Mouse (Mus musculus): ENCODE measurements around the gene Trappc3l. TPM values are rescaled to one million over a fixed set of nuclear protein-coding genes. Genes with fewer than 3 reads are reported as not detected.

The Trappc3l gene
- polyA plus RNA-seq, 1 experiment from 2014 or later, result not detected

DNA sequence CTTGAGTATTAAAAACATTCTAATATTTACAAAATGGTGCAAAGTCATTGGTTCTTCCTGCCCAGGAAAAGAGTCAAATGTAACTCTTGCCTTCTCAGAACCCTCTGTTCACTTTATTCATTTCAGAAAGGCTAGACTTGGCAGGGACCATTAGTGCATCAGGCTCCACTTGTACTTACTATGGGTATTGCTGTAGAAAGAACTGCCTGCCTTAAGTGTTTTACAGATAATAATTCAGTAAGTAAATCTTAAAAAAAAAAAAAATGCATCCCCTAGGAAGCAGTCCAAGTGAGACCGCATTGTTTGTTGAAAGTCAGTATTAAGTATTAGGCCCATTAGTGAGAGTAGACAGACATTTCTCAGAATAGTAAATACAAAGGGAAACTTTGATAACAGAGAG, 49.1 kb downstream of the Trappc3l start:
- no peak for DNase-seq
- H3K4me2 ChIP-seq (ENCODE audit: low read length), result no peak overlapping the region
- H3K9ac ChIP-seq (replicated peaks; ENCODE audit: low read length), result no peak overlapping the region
- no peaks in the 10 kb centered on the region for H3K4me1 ChIP-seq (ENCODE audit: control insufficient read depth, insufficient read depth, low read length)
- H3K4me3 ChIP-seq (replicated peaks; ENCODE audit: low read depth, low read length), result no peak overlapping the region
- H3K27ac ChIP-seq (replicated peaks; ENCODE audit: low read depth, low read length), result no peak overlapping the region
- H3K9me3 ChIP-seq (ENCODE audit: control insufficient read depth, low read length), result no peaks in the 10 kb centered on the region
- 90% methylated on average over 1 of the region's 1 CpGs for WGBS
- H3K27me3 ChIP-seq (ENCODE audit: control insufficient read depth, insufficient read depth, low read length), result no peaks in the 10 kb centered on the region
- H3K36me3 ChIP-seq (ENCODE audit: control insufficient read depth, insufficient read depth, low read length), result no peaks in the 10 kb centered on the region
- ATAC-seq (ENCODE audit: low FRiP score, low TSS enrichment), result no peak

DNA sequence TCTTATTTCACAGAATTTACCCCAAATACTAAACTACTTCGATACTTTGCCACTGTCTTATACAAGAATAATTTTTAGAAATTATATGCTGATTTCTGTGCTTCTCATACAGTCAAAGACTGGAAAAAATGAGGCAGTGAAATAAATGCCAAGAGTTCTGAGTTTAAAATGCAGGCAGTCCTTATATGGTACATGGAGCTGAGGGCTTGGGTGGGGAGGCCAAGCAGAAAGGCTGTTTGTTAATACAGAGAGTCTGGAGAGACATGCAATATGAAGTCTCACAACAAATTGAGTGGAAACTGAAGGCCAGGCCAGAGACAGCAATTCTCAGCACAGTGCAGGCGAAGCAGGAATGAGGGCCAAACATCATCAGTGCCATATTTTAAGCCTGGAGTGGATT, 51.1 kb downstream of the Trappc3l start:
- no peak for ATAC-seq (ENCODE audit: low FRiP score, low TSS enrichment)
- DNase-seq, result no peak
- no peaks in the 10 kb centered on the region for H3K4me1 ChIP-seq (ENCODE audit: control insufficient read depth, insufficient read depth, low read length)
- no peaks in the 10 kb centered on the region for H3K27me3 ChIP-seq (ENCODE audit: control insufficient read depth, insufficient read depth, low read length)
- no peak overlapping the region for H3K27ac ChIP-seq (replicated peaks; ENCODE audit: low read depth, low read length)
- no peaks in the 10 kb centered on the region for H3K9me3 ChIP-seq (ENCODE audit: control insufficient read depth, low read length)
- H3K4me2 ChIP-seq (ENCODE audit: low read length), result no peak overlapping the region
- WGBS, result 85% methylated on average over 2 of the region's 2 CpGs
- no peaks in the 10 kb centered on the region for H3K36me3 ChIP-seq (ENCODE audit: control insufficient read depth, insufficient read depth, low read length)
- H3K9ac ChIP-seq (replicated peaks; ENCODE audit: low read length), result no peak overlapping the region
- H3K4me3 ChIP-seq (replicated peaks; ENCODE audit: low read depth, low read length), result no peak overlapping the region

DNA sequence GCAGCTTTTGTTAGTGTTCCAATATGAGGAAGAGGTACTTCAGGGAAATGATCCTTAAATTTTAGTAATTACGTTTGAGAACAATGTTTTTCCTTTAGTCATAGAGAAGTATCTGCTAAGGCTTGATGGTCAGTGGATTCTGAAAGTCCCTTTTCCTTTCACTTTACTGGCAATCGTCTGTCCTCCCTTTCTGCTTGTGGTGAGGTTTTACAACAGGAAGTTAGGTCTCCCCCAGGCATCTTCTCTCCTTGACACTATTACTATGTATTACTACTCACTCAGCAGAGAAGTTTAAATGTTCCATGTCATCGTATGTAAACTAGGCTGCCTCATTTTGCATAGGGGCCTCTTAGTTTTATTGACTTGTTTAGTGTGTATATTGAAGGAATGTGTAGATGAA, 52.1 kb downstream of the Trappc3l start:
- no peaks in the 10 kb centered on the region for H3K9me3 ChIP-seq (ENCODE audit: control insufficient read depth, low read length)
- H3K4me3 ChIP-seq (replicated peaks; ENCODE audit: low read depth, low read length), result no peak overlapping the region
- ATAC-seq (ENCODE audit: low FRiP score, low TSS enrichment) (no peak), DNase-seq (no peak)
- no peak overlapping the region for H3K4me2 ChIP-seq (ENCODE audit: low read length)
- no peaks in the 10 kb centered on the region for H3K27me3 ChIP-seq (ENCODE audit: control insufficient read depth, insufficient read depth, low read length)
- no peak overlapping the region for H3K27ac ChIP-seq (replicated peaks; ENCODE audit: low read depth, low read length)
- no peaks in the 10 kb centered on the region for H3K36me3 ChIP-seq (ENCODE audit: control insufficient read depth, insufficient read depth, low read length)
- 87% methylated on average over 3 of the region's 3 CpGs for whole genome bisulfite sequencing
- H3K4me1 ChIP-seq (ENCODE audit: control insufficient read depth, insufficient read depth, low read length), result no peaks in the 10 kb centered on the region
- H3K9ac ChIP-seq (replicated peaks; ENCODE audit: low read length), result no peak overlapping the region

DNA sequence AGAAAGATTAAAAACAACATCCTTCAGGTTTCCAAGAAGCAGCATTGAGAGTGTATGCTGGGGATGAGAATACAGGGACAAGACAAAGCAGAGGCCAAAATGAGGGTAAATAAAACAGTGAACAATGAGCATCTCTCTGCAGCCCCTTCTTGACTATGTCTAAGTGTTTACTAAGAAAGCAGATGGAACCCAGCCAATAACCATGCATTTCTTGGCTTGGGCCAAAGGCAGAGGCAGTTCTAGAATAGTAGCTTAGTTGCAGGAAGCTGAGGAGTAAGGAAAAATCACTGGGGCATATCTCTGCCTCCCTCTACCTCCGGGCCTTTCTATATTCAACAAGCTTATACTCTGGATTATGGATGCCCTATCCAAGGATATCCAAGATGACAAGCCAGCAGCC, 53.1 kb downstream of the Trappc3l start:
- no peak overlapping the region for H3K9ac ChIP-seq (replicated peaks; ENCODE audit: low read length)
- no peak for DNase-seq
- 79% methylated on average over 1 of the region's 1 CpGs for WGBS

DNA sequence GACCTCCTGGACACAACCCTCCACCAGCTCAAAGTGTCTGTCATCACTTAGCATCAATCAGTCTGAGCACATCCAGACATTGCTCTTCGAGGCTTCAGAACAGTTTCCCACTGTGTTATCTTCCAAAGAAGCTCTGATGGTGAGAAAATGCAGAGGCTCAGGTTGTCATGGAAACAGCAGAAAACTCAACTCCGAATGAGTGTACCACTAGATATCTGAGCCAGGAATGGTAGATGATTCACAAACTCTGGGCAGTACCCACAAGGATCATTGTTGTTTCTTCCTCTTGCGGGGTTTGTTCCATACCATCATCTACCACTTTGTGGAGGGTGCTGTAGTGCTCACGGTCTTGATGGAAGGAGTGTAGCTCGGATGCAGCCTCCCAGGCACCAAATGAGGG, 54.5 kb downstream of the Trappc3l start:
- WGBS, result 73% methylated on average over 5 of the region's 5 CpGs
- Histone ChIP-seq H3K4me3 (replicated peaks; ENCODE audit: low read depth, low read length) (no peak overlapping the region), H3K36me3 (ENCODE audit: control insufficient read depth, insufficient read depth, low read length) (no peaks in the 10 kb centered on the region), H3K9me3 (ENCODE audit: control insufficient read depth, low read length) (no peaks in the 10 kb centered on the region), H3K27ac (replicated peaks; ENCODE audit: low read depth, low read length) (no peak overlapping the region), H3K9ac (replicated peaks; ENCODE audit: low read length) (no peak overlapping the region), H3K4me1 (ENCODE audit: control insufficient read depth, insufficient read depth, low read length) (no peaks in the 10 kb centered on the region; the same call in 1 of the 2 replicates), H3K4me2 (ENCODE audit: low read length) (no peak overlapping the region), H3K27me3 (ENCODE audit: control insufficient read depth, insufficient read depth, low read length) (no peaks in the 10 kb centered on the region)
- ATAC-seq (ENCODE audit: low FRiP score, low TSS enrichment), result no peak
- no peak for DNase-seq

More for the DNA sequence above, 53.1 kb downstream of the Trappc3l start:
- no peaks in the 10 kb centered on the region for H3K27me3 ChIP-seq (ENCODE audit: control insufficient read depth, insufficient read depth, low read length)
- no peak overlapping the region for H3K4me2 ChIP-seq (ENCODE audit: low read length)
- no peak overlapping the region for H3K4me3 ChIP-seq (replicated peaks; ENCODE audit: low read depth, low read length)
- H3K4me1 ChIP-seq (ENCODE audit: control insufficient read depth, insufficient read depth, low read length), result no peaks in the 10 kb centered on the region
- no peaks in the 10 kb centered on the region for H3K9me3 ChIP-seq (ENCODE audit: control insufficient read depth, low read length)
- no peak for ATAC-seq (ENCODE audit: low FRiP score, low TSS enrichment)
- no peak overlapping the region for H3K27ac ChIP-seq (replicated peaks; ENCODE audit: low read depth, low read length)
- no peaks in the 10 kb centered on the region for H3K36me3 ChIP-seq (ENCODE audit: control insufficient read depth, insufficient read depth, low read length)

DNA sequence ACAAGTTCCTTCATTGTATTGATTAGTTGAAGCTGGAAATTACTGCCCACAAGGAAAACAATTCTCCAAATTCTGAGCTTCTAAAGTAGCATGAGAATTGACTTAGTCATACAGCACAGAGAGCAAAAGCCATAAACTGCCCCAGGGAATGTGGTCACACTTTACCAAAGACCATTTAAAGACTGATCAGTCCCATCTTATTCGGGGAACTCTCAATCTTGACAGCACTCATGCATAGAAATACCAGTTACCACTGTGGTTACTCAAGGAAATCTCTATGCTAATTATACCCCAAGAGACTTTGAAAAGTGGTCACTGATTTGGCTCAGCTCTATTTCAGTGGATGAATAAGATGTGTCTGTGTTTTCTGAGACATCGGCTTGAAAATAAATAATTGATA, 57.8 kb downstream of the Trappc3l start:
- no peaks in the 10 kb centered on the region for H3K9me3 ChIP-seq (ENCODE audit: control insufficient read depth, low read length)
- 53% methylated on average over 2 of the region's 2 CpGs for WGBS
- H3K36me3 ChIP-seq (ENCODE audit: control insufficient read depth, insufficient read depth, low read length), result no peaks in the 10 kb centered on the region
- H3K4me2 ChIP-seq (ENCODE audit: low read length), result no peak overlapping the region
- DNase-seq, result no peak
- H3K4me1 ChIP-seq (ENCODE audit: control insufficient read depth, insufficient read depth, low read length), result no peaks in the 10 kb centered on the region; the same call in 1 of the 2 replicates
- no peak for ATAC-seq (ENCODE audit: low FRiP score, low TSS enrichment)
- H3K9ac ChIP-seq (replicated peaks; ENCODE audit: low read length), result no peak overlapping the region
- no peak overlapping the region for H3K4me3 ChIP-seq (replicated peaks; ENCODE audit: low read depth, low read length)
- no peak overlapping the region for H3K27ac ChIP-seq (replicated peaks; ENCODE audit: low read depth, low read length)
- no peaks in the 10 kb centered on the region for H3K27me3 ChIP-seq (ENCODE audit: control insufficient read depth, insufficient read depth, low read length)

DNA sequence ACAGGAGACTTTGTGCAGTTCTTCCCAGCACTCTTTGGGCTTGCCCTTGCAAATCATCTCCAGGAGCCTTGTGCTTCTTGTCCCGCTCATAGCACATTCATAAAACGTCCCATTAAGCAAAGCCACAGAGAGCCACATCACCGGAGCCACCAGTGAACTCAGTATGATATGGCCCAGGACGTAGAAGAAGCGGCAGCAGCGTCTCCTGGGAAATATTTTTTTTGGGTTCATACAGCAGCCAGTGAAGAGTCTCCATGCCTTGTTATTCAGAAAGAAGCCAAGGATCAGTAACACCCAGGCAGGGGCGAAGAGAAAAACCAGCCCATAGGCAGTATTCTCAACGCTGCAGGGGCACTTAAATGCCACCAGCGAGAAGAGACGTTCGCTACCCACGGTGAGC, 58.6 kb downstream of the Trappc3l start:
- WGBS, result 61% methylated on average over 12 of the region's 12 CpGs
- Histone ChIP-seq H3K27ac (replicated peaks; ENCODE audit: low read depth, low read length) (no peak overlapping the region), H3K4me2 (ENCODE audit: low read length) (peak overlapping the region; percentile 27), H3K27me3 (ENCODE audit: control insufficient read depth, insufficient read depth, low read length) (no peaks in the 10 kb centered on the region), H3K9ac (replicated peaks; ENCODE audit: low read length) (no peak overlapping the region), H3K9me3 (ENCODE audit: control insufficient read depth, low read length) (no peaks in the 10 kb centered on the region), H3K36me3 (ENCODE audit: control insufficient read depth, insufficient read depth, low read length) (no peaks in the 10 kb centered on the region), H3K4me3 (replicated peaks; ENCODE audit: low read depth, low read length) (0 out of 2 replicates have a peak overlapping the region, but pooled peaks have one; percentile 15), H3K4me1 (ENCODE audit: control insufficient read depth, insufficient read depth, low read length) (no peaks in the 10 kb centered on the region; the same call in 1 of the 2 replicates)
- ATAC-seq (ENCODE audit: low FRiP score, low TSS enrichment) (no peak), DNase-seq (no peak)

DNA sequence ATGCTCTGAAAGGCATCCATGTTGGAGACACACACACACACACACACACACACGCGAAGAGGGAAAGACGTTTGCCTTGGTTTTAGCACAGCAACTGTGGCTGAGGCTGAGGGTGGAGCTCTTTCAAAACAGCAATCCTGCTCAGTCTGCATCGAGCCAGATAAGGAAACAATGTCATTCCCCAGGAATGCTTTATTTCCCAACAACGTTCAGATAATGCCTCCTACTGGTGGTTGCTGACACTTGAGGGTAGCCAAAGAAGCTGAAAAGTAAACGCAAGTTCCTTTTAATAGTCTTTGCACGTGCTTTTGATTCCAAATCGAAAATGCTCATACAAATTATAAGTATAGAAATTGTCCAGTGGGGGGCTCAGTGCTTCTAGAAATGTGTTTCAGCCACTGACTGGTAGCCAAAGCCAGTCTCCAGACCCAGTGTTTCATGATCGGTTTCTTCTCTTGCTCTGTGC, 59.1 kb downstream of the Trappc3l start, which contains the start of gene Calhm5:
Gene Calhm5 (minus strand): TSS at position 102 of the 466 bp plus-strand sequence.
- Histone ChIP-seq H3K27me3 (ENCODE audit: control insufficient read depth, insufficient read depth, low read length) (no peaks in the 10 kb centered on the region), H3K4me2 (ENCODE audit: low read length) (peak within 1 kb of the TSS; percentile 27), H3K9me3 (ENCODE audit: control insufficient read depth, low read length) (no peaks in the 10 kb centered on the region), H3K36me3 (ENCODE audit: control insufficient read depth, insufficient read depth, low read length) (no peaks in the 10 kb centered on the region), H3K9ac (replicated peaks; ENCODE audit: low read length) (no peak within 1 kb of the TSS), H3K4me1 (ENCODE audit: control insufficient read depth, insufficient read depth, low read length) (no peaks in the 10 kb centered on the region; the same call in 1 of the 2 replicates), H3K27ac (replicated peaks; ENCODE audit: low read depth, low read length) (no peak within 1 kb of the TSS), H3K4me3 (replicated peaks; ENCODE audit: low read depth, low read length) (0 out of 2 replicates have a peak within 1 kb of the TSS, but pooled peaks have one; percentile 15)
- DNase-seq (peak; percentile 59), ATAC-seq (ENCODE audit: low FRiP score, low TSS enrichment) (no peak)
- 31% methylated on average over 9 of the region's 9 CpGs for WGBS

DNA sequence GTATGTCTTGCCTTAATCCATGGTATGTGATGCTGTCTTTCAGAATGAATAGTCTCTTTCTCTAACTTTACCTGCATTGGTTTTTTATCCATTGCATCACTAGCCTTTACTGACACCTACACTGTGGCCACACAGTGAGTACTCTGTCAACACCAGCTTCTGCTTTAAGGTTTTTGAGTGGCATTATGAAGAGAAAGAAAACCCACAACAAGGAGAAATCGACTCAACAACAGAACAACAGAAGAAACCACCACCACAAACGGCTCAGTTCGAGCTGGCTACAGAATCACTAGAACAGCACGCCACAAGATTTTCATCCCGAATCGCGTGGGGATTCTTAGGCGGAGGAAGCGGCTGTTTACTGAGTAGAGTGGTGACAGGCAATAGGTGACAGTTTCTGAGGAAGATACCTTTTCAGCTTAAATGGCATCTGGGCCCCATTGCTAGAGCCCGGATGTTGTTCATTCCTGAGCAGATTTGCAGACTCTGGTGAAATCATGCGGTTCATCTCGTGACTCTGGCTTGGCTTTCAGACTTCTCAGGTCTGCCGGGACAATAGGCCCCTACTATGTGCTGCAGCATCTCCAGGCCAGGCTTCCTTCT, 73.6 kb downstream of the Trappc3l start:
- H3K27ac ChIP-seq (replicated peaks; ENCODE audit: low read depth, low read length), result no peak overlapping the region
- no peak overlapping the region for H3K4me2 ChIP-seq (ENCODE audit: low read length)
- no peak overlapping the region for H3K4me3 ChIP-seq (replicated peaks; ENCODE audit: low read depth, low read length)
- DNase-seq (no peak), ATAC-seq (ENCODE audit: low FRiP score, low TSS enrichment) (no peak)
- H3K27me3 ChIP-seq (ENCODE audit: control insufficient read depth, insufficient read depth, low read length), result no peaks in the 10 kb centered on the region
- H3K4me1 ChIP-seq (ENCODE audit: control insufficient read depth, insufficient read depth, low read length), result no peaks in the 10 kb centered on the region
- no peaks in the 10 kb centered on the region for H3K36me3 ChIP-seq (ENCODE audit: control insufficient read depth, insufficient read depth, low read length)
- no peak overlapping the region for H3K9ac ChIP-seq (replicated peaks; ENCODE audit: low read length)
- WGBS, result 85% methylated on average over 13 of the region's 13 CpGs
- H3K9me3 ChIP-seq (ENCODE audit: control insufficient read depth, low read length), result no peaks in the 10 kb centered on the region

All from midbrain, embryonic 14.5 days (tissue).